Mouse (Mus musculus) megakaryocyte, embryonic 14.5 days (primary cell): Measurements from ENCODE around the gene Mllt6.

Experiments used
- FLI1 ChIP-seq: IDR thresholded peaks from 2 replicates; pipeline ENCODE4 v1.6.1; 2012; ENCODE audit warnings: low read length, inconsistent platforms, mixed read lengths
- GATA1 ChIP-seq: IDR thresholded peaks from 3 replicates; pipeline ENCODE4 v1.6.1; 2012; ENCODE audit warnings: mixed read lengths, low read length, inconsistent platforms, borderline replicate concordance

DNA sequence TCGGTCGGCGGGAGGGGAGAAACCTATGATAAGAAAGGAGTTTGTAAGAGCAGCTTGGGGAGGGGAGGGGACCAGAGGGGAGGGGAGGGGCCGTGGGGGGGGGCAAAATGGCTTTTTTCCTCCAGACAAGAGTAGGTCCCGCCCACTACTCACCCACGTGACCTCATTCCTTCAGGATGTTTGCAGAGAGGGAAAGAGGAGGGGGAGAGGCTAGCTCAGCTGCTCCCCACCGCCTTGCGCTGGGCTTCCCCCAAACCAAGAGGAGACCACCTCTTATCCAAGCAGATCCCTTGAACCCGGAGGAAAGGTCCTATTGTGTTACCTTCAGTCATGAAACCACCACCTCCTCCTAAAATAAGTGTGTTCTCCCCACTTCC is 36.4 kb downstream of the Mllt6 start:
- TF ChIP-seq GATA1 (no peak), FLI1 (no peak)
